Mouse (Mus musculus) lung, postnatal 0 days (tissue): Measurements from ENCODE around the gene Tomm20. TPM values are rescaled to one million over a fixed set of nuclear protein-coding genes. Genes with fewer than 3 reads are reported as not detected.
"Not testable (repeated sequence)": the region's sequence is repeated elsewhere in the genome, so short reads cannot be mapped to it uniquely, and the experiment has no call there.

ENCODE experiments used
- ATAC-seq: fragments of 200-750 bp; cut with Nextera tagmentation; 2 replicates; pipeline ENCODE4 v1.8.0; 2017; ENCODE audit warnings: moderate library complexity
- DNase-seq: peaks from one replicate; pipeline ENCODE4 v3.0.0-alpha.2; 2016; ENCODE audit warnings: low spot score
- H3K27ac ChIP-seq: fragments of 300-500 bp; sonication (generic); 2 replicates; pipeline ENCODE4 v1.5.1; 2014; ENCODE audit warnings: antibody characterized with exemption, mild to moderate bottlenecking, low read length, mixed read lengths
- H3K27me3 ChIP-seq: fragments of 300-500 bp; sonication (generic); replicated peaks from 2 replicates; pipeline ENCODE4 v1.6.1; 2014; ENCODE audit warnings: low read length, mixed read lengths; ENCODE audit not compliant: insufficient read depth
- H3K36me3 ChIP-seq: fragments of 300-500 bp; sonication (generic); 2 replicates; pipeline ENCODE4 v1.6.1; 2014; ENCODE audit warnings: low read length, mixed read lengths; ENCODE audit not compliant: insufficient read depth
- H3K4me1 ChIP-seq: fragments of 300-500 bp; sonication (generic); 2 replicates; pipeline ENCODE4 v1.6.1; 2014; ENCODE audit warnings: antibody characterized with exemption, low read depth, low read length, mixed read lengths; ENCODE audit not compliant: insufficient read depth
- H3K4me2 ChIP-seq: fragments of 300-500 bp; sonication (generic); replicated peaks from 2 replicates; pipeline ENCODE4 v1.6.1; 2014; ENCODE audit warnings: low read depth, mild to moderate bottlenecking, low read length, moderate library complexity, mixed read lengths
- H3K4me3 ChIP-seq: fragments of 300-500 bp; sonication (generic); 2 replicates; pipeline ENCODE4 v1.5.1; 2014; ENCODE audit warnings: low read depth, low read length
- H3K9ac ChIP-seq: fragments of 300-500 bp; sonication (generic); replicated peaks from 2 replicates; pipeline ENCODE4 v1.6.1; 2014; ENCODE audit warnings: low read depth, mild to moderate bottlenecking
- H3K9me3 ChIP-seq: fragments of 300-500 bp; sonication (generic); 2 replicates; pipeline ENCODE4 v1.6.1; 2016; ENCODE audit warnings: low read length, mixed read lengths
- CTCF ChIP-seq: IDR thresholded peaks from 2 replicates; pipeline ENCODE4 v1.5.1; 2016; ENCODE audit warnings: antibody characterized with exemption, mild to moderate bottlenecking
- EP300 ChIP-seq: IDR thresholded peaks from 2 replicates; pipeline ENCODE4 v1.6.1; 2016; ENCODE audit warnings: antibody characterized with exemption, mild to moderate bottlenecking, control low read depth
- WGBS: fragments of 180-500 bp; shearing (Covaris S2); extraction: QIAGEN DNeasy Blood & Tissue Kit; methylation state at CpG from one replicate; pipeline ENCODE4 v1.1.7; 2014; 5-methylcytosine and 5-hydroxymethylcytosine counted together
- polyA plus RNA-seq: library from polyadenylated mRNA; unstranded; fragments of >200 nt; fragmentation: Nextera tagmentation; extraction: Ambion mirVana; gene quantifications from 2 replicates; pipeline ENCODE4 v1.2.1, GENCODE M21; 2015

Tomm20 gene
- polyA plus RNA-seq, 1 experiment from 2014 or later = 155 TPM

DNA sequence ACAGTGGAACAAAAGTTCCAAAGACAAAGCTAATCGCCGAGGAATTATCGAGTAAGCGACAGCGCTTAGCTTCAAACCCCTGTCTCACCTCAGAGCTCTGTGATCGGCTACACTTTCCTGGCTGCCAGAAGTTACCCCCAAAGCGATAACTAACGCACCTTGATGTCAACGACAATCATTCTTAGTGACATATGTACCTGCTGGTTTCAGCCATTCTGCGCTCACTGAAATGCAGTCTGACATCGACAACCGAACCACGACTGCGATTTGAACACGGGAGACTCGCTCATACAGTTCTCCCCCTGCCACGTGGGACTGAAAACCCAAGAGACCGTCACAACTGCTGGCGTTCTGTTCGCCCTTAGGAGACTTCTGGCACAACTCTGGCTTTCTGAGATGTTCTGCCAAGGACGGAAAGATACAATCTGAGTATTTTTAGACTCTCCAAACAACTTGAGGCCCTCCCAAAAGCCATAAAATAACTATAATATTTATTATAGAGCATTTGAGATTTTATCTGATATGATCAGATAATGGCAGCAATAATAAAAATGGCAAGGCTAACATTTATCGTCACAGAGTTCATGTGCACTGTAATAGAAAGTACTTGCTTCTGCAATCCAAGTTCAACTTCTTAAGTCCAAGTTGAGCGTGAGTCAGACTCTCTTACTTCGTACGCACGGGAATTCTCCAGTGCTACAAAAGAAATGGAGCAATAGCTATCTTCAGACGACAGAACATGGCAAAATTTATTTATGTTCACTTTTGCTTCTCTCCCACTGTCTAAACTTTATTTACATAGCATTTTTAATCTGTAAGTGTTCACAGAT, 33.7 kb upstream of the Tomm20 start:
- DNase-seq = peak; percentile 95
- Histone ChIP-seq H3K27me3 (no peaks in the 10 kb centered on the region), H3K4me2 (peak overlapping the region; percentile 58), H3K4me1 (no peaks in the 10 kb centered on the region), H3K27ac (no peak overlapping the region), H3K36me3 (no peaks in the 10 kb centered on the region), H3K9me3 (no peaks in the 10 kb centered on the region), H3K4me3 (peak overlapping the region; percentile 24; the same call in 1 of the 2 replicates), H3K9ac (no peak overlapping the region)
- peak; percentile 24; the same call in 1 of the 2 replicates for TF ChIP-seq EP300
- no peak for TF ChIP-seq CTCF
- 7% methylated on average over 27 of the region's 27 CpGs for WGBS
- ATAC-seq = peak; percentile 84

DNA sequence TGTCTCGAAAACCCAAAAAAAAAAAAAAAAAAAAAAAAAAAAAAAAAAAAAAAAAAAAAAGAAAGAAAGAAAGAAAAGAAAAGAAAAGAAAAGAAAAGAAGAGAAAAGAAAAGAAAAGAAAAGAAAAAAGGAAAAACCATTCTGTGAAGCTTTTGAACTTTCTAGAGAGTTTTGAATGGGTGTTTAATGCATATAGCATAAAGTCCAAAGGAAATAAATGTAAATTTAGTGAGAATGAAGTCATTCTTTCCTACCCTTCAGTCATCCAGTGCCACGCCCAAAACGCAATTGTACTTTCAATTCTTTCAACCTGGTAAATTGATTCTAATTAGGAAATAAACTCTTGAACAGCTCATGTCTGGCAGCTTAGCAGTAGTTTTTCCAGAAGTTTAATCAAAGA, 32.9 kb upstream of the Tomm20 start:
- peak overlapping the region; percentile 24; the same call in 1 of the 2 replicates for H3K4me3 ChIP-seq
- DNase-seq = not testable (repeated sequence)
- 24% methylated on average over 2 of the region's 3 CpGs for WGBS

DNA sequence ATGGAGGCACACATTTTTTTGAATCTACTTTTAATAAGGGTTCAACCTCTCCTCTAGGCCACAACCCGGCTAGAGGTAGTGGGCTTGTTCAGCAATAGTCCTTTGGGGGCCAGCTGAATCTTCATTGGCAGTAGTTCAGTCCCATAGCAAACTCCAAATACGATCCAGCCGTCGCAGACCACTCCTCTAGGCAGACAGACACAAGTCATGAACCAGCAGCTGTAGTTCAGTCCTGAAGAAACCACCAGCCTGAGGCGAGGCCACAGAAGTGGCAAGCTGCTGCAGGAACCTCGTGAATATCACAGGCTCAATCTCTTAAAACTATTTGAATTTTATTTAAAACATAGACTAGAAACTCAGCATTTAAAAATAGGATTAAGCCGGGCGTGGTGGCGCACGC, 32.4 kb upstream of the Tomm20 start:
- 81% methylated on average over 10 of the region's 10 CpGs for WGBS
- TF ChIP-seq EP300 (no peak), CTCF (no peak)

More for the DNA sequence above, 32.9 kb upstream of the Tomm20 start:
- not testable (repeated sequence) for H3K4me1 ChIP-seq, H3K9ac ChIP-seq, H3K36me3 ChIP-seq, ATAC-seq, H3K27ac ChIP-seq, H3K27me3 ChIP-seq, H3K9me3 ChIP-seq
- H3K4me2 ChIP-seq = peak overlapping the region; percentile 58

DNA sequence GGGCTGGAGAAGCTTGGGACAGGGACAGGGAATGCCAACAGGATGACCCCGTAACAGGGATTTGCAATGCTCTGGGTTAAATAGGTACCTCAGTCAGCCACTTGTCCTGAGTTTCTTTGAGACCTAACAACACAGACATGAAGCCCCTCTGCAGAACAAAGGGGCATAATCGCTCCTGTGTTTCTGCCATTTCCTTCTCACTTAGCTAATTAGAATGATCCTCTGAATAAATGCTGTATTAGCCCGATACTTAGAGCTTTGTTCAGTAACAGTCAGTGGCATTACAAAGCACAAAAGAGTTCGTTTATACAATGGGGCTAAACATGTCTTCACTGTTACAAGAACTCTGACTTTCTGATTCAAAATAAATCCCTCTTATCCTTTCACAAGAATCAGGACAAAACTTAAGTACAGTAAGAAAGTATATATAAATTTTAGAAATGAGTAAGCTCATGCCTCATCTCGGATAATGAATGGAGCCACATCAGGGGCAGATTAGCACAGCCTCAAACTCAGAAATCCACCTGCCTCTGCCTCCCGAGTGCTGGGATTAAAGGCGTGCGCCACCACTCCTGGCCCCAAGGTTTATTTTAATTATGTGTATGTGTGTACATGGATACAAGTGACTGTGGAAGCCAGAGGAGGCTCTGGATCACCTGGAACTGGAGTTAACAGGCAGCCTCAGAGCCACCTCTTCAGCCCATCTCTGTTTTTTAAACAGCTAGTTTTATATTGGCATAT, 31.1 kb upstream of the Tomm20 start:
- no peak for ATAC-seq
- no peak for DNase-seq
- no peak overlapping the region for H3K27ac ChIP-seq
- H3K9ac ChIP-seq = no peak overlapping the region
- no peaks in the 10 kb centered on the region for H3K4me1 ChIP-seq
- TF ChIP-seq CTCF (no peak), EP300 (no peak)
- no peaks in the 10 kb centered on the region for H3K36me3 ChIP-seq
- H3K4me2 ChIP-seq = no peak overlapping the region
- WGBS = 69% methylated on average over 8 of the region's 8 CpGs
- H3K27me3 ChIP-seq = no peaks in the 10 kb centered on the region
- H3K4me3 ChIP-seq = no peak overlapping the region
- no peaks in the 10 kb centered on the region for H3K9me3 ChIP-seq

More for the DNA sequence above, 32.4 kb upstream of the Tomm20 start:
- H3K9ac ChIP-seq = no peak overlapping the region
- no peak for ATAC-seq
- no peak overlapping the region for H3K4me3 ChIP-seq
- H3K27me3 ChIP-seq = no peaks in the 10 kb centered on the region
- no peak overlapping the region for H3K4me2 ChIP-seq
- no peak for DNase-seq
- H3K27ac ChIP-seq = no peak overlapping the region
- no peaks in the 10 kb centered on the region for H3K4me1 ChIP-seq
- no peaks in the 10 kb centered on the region for H3K36me3 ChIP-seq
- H3K9me3 ChIP-seq = no peaks in the 10 kb centered on the region

DNA sequence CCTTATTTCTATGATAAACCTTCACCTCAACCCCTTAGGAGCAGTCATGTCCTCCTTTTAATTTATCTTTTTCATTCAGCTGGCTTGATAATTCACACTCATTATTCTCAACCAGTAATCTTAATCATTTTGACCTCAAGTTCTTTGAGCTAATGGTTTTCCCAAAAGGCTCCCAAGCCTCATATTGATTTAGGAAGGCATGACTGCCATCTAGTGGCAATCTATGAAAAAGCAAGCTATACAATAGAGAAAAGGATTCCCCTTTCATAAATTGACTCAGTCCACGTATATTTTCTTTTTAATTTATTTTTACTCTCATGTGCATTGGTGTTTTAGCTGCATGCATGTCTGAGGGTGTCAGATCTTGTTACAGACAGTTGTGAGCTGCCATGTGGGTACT, 30.1 kb upstream of the Tomm20 start:
- no peak for ATAC-seq
- Histone ChIP-seq H3K27me3 (no peaks in the 10 kb centered on the region), H3K9ac (no peak overlapping the region), H3K4me1 (no peaks in the 10 kb centered on the region), H3K4me2 (no peak overlapping the region), H3K9me3 (no peaks in the 10 kb centered on the region), H3K36me3 (no peaks in the 10 kb centered on the region), H3K4me3 (no peak overlapping the region), H3K27ac (no peak overlapping the region)
- peak; percentile 82 for DNase-seq
- TF ChIP-seq EP300 (no peak), CTCF (peak; percentile 75)
- WGBS = 16% methylated on average over 1 of the region's 1 CpGs

DNA sequence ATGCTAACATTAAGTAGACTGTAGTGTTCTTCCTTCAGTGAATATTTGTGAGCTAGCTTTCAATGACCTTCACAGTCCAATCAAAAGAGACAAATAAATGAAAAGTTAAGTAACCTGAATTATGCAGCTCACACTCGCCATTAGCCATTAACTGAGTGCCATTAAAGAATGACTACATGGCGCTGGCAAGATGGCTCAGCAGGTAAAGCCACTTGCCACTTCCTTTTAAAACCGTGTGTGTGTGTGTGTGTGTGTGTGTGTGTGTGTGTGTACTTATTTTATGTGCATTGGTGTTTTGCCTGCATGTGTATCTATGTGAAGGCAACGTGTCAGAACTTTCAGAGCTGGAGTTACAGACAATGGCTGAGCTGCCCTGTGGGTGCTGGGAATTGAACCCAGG, 28.9 kb upstream of the Tomm20 start:
- no peaks in the 10 kb centered on the region for H3K9me3 ChIP-seq
- WGBS = 66% methylated on average over 4 of the region's 4 CpGs
- DNase-seq (no peak), ATAC-seq (no peak)
- H3K4me2 ChIP-seq = no peak overlapping the region
- H3K27me3 ChIP-seq = no peaks in the 10 kb centered on the region
- peaks cover 2% of the 10 kb centered on the region; the same call in 1 of the 2 replicates for H3K4me1 ChIP-seq
- H3K4me3 ChIP-seq = no peak overlapping the region
- H3K9ac ChIP-seq = no peak overlapping the region
- H3K36me3 ChIP-seq = no peaks in the 10 kb centered on the region
- TF ChIP-seq EP300 (no peak), CTCF (no peak)
- no peak overlapping the region for H3K27ac ChIP-seq
